Mouse (Mus musculus) hindbrain, embryonic 16.5 days (tissue): ENCODE results near the gene Arhgef2. TPM values are rescaled to one million over a fixed set of nuclear protein-coding genes. Genes with fewer than 3 reads are reported as not detected.

Experiments
- ATAC-seq: fragments of 200-750 bp; cut with Nextera tagmentation; 2 replicates; pipeline ENCODE4 v1.8.0; 2017; ENCODE audit warnings: moderate TSS enrichment, moderate library complexity
- H3K27ac ChIP-seq: fragments of 300-500 bp; sonication (generic); 2 replicates; pipeline ENCODE4 v1.5.1; 2014; ENCODE audit warnings: low read depth, mild to moderate bottlenecking, control low read depth, low read length, moderate library complexity
- H3K27me3 ChIP-seq: fragments of 300-500 bp; sonication (generic); replicated peaks from 2 replicates; pipeline ENCODE4 v1.6.1; 2014; ENCODE audit warnings: low read length; ENCODE audit not compliant: control insufficient read depth, insufficient read depth
- H3K36me3 ChIP-seq: fragments of 300-500 bp; sonication (generic); 2 replicates; pipeline ENCODE4 v1.6.1; 2014; ENCODE audit warnings: mild to moderate bottlenecking, low read length, moderate library complexity, mixed read lengths; ENCODE audit not compliant: control insufficient read depth, insufficient read depth
- H3K4me1 ChIP-seq: fragments of 300-500 bp; sonication (generic); 2 replicates; pipeline ENCODE4 v1.6.1; 2014; ENCODE audit warnings: low read depth, low read length; ENCODE audit not compliant: control insufficient read depth, insufficient read depth
- H3K4me2 ChIP-seq: fragments of 300-500 bp; sonication (generic); 2 replicates; pipeline ENCODE4 v1.6.1; 2014; ENCODE audit warnings: mild to moderate bottlenecking, low read length, control low read depth, moderate library complexity
- H3K4me3 ChIP-seq: fragments of 300-500 bp; sonication (generic); 2 replicates; pipeline ENCODE4 v1.5.1; 2014; ENCODE audit warnings: mild to moderate bottlenecking, low read length, control low read depth, moderate library complexity
- H3K9ac ChIP-seq: fragments of 300-500 bp; sonication (generic); 2 replicates; pipeline ENCODE4 v1.6.1; 2014; ENCODE audit warnings: low read depth, mild to moderate bottlenecking, control low read depth, low read length, moderate library complexity
- H3K9me3 ChIP-seq: fragments of 300-500 bp; sonication (generic); 2 replicates; pipeline ENCODE4 v1.6.1; 2014; ENCODE audit warnings: mild to moderate bottlenecking, low read length, moderate library complexity; ENCODE audit not compliant: control insufficient read depth
- WGBS: fragments of 180-500 bp; shearing (Covaris S2); extraction: QIAGEN DNeasy Blood & Tissue Kit; methylation state at CpG from one replicate; pipeline ENCODE4 v1.1.7; 2014; 5-methylcytosine and 5-hydroxymethylcytosine counted together
- polyA plus RNA-seq: library from polyadenylated mRNA; unstranded; fragments of >200 nt; fragmentation: Nextera tagmentation; extraction: Ambion mirVana; gene quantifications from 2 replicates; pipeline ENCODE4 v1.2.1, GENCODE M21; 2015

The Arhgef2 gene
- polyA plus RNA-seq, 1 experiment from 2014 or later, result 79.0 TPM

DNA sequence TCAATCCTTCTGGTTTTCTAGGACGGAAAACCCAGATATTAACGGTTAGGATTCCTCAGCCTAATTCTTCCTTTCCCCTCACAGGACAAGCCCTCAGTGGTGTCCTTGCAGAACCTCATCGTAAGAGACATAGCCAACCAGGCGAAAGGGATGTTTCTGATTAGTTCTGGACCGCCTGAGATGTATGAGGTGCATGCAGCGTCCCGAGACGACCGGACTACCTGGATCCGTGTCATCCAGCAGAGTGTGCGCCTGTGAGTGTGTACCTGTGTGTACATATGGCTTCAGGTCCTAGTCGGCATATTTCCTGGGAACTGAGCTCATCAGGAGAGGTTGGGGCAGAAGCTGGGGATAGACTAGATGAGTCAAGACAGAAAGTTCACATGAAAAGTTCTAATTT, 33.5 kb downstream of the Arhgef2 start:
- Histone ChIP-seq H3K9me3 (no peaks in the 10 kb centered on the region), H3K9ac (no peak overlapping the region), H3K4me2 (no peak overlapping the region), H3K36me3 (peaks cover 70% of the 10 kb centered on the region), H3K4me1 (no peaks in the 10 kb centered on the region), H3K27ac (no peak overlapping the region), H3K27me3 (no peaks in the 10 kb centered on the region), H3K4me3 (no peak overlapping the region)
- no peak for ATAC-seq
- WGBS, result 96% methylated on average over 12 of the region's 12 CpGs

GRCm38 (mm10) chr3:88640676-88641075, 34.9 kb downstream of the Arhgef2 start:
- Histone ChIP-seq H3K4me1 (no peaks in the 10 kb centered on the region), H3K4me3 (no peak overlapping the region), H3K27me3 (no peaks in the 10 kb centered on the region), H3K4me2 (no peak overlapping the region), H3K27ac (no peak overlapping the region), H3K9me3 (no peaks in the 10 kb centered on the region), H3K36me3 (peaks cover 63% of the 10 kb centered on the region), H3K9ac (no peak overlapping the region)
- 83% methylated on average over 1 of the region's 1 CpGs for WGBS
- peak; percentile 48; the same call in 1 of the 2 replicates for ATAC-seq

GRCm38 (mm10) chr3:88643078-88643477, 37.3 kb downstream of the Arhgef2 start:
- no peak overlapping the region for H3K4me2 ChIP-seq
- ATAC-seq, result no peak
- no peaks in the 10 kb centered on the region for H3K4me1 ChIP-seq
- H3K27me3 ChIP-seq, result no peaks in the 10 kb centered on the region
- no peak overlapping the region for H3K4me3 ChIP-seq
- 73% methylated on average over 5 of the region's 5 CpGs for WGBS
- H3K36me3 ChIP-seq, result peaks cover 59% of the 10 kb centered on the region
- H3K9me3 ChIP-seq, result no peaks in the 10 kb centered on the region
- H3K9ac ChIP-seq, result no peak overlapping the region
- H3K27ac ChIP-seq, result no peak overlapping the region

GRCm38 (mm10) chr3:88645937-88646336, 40.2 kb downstream of the Arhgef2 start:
- Histone ChIP-seq H3K9me3 (no peaks in the 10 kb centered on the region), H3K36me3 (peaks cover 41% of the 10 kb centered on the region), H3K4me3 (no peak overlapping the region), H3K4me1 (no peaks in the 10 kb centered on the region), H3K4me2 (no peak overlapping the region), H3K9ac (no peak overlapping the region), H3K27ac (no peak overlapping the region), H3K27me3 (no peaks in the 10 kb centered on the region)
- WGBS, result 96% methylated on average over 12 of the region's 12 CpGs
- ATAC-seq, result no peak

GRCm38 (mm10) chr3:88646426-88646995, 40.7 kb downstream of the Arhgef2 start:
- Histone ChIP-seq H3K4me2 (no peak overlapping the region), H3K9ac (no peak overlapping the region), H3K9me3 (no peaks in the 10 kb centered on the region), H3K27me3 (no peaks in the 10 kb centered on the region), H3K36me3 (peaks cover 41% of the 10 kb centered on the region), H3K4me3 (no peak overlapping the region), H3K4me1 (no peaks in the 10 kb centered on the region), H3K27ac (no peak overlapping the region)
- ATAC-seq, result no peak
- WGBS, result 84% methylated on average over 6 of the region's 6 CpGs

DNA sequence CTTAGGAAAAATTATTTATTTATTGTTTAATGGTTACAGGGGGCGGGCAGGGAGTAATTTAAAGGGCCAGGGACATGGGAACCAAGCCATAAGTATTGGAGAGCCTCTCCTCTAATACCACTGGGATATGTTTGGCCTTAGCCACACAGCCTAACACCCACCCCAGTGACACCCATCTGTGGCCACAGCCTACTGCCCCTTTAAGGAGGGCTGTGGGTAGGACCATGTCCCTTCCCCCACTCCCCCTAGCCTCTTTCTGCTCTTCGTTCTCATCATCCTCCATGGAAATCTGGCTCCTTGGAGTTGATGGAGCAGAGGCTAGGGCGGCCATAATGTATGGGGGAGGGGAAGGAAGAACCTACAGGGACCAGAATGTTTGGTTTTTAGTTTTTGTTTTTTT, 41.3 kb downstream of the Arhgef2 start:
- no peak for ATAC-seq
- H3K36me3 ChIP-seq, result peaks cover 39% of the 10 kb centered on the region
- 88% methylated on average over 3 of the region's 3 CpGs for WGBS

DNA sequence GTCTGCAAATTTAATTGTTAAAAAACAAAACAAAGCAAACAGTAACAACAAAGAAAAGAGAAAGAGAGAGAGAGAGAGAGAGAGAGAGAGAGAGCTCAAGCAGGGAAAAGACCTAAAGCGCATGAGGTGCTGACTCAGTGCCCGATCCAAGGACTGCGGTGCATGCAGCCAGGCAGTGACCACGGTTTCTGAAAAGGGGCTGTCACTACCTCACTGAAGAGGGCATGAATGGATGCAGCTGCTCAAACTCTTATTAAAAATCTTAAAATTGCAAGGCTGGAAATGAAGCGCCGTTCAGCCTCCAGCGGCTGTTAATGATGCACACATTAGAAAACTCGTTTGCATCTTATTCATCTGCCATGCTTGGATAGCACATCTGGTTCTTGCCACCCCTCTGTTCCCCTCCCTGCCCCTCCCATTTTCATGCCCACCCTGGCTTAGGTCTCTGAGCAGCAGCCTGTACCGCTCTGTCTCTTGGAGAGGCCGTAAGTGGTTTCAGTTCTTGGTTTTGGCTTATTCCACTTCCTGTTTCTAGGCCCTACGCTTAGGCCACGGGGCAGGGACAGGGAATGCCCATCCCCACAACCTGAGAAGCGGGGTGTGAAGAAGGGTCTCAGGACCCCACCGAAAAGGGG, 42.1 kb downstream of the Arhgef2 start:
- Histone ChIP-seq H3K9me3 (no peaks in the 10 kb centered on the region), H3K27ac (no peak overlapping the region), H3K4me1 (no peaks in the 10 kb centered on the region), H3K27me3 (no peaks in the 10 kb centered on the region), H3K36me3 (peaks cover 30% of the 10 kb centered on the region), H3K4me3 (no peak overlapping the region), H3K9ac (no peak overlapping the region), H3K4me2 (no peak overlapping the region)
- 0 out of 2 replicates have a peak, but pooled peaks have one; percentile 43 for ATAC-seq
- 81% methylated on average over 14 of the region's 14 CpGs for WGBS

More for the DNA sequence above, 41.3 kb downstream of the Arhgef2 start:
- Histone ChIP-seq H3K4me1 (no peaks in the 10 kb centered on the region), H3K4me2 (no peak overlapping the region), H3K27me3 (no peaks in the 10 kb centered on the region), H3K9me3 (no peaks in the 10 kb centered on the region), H3K9ac (no peak overlapping the region), H3K4me3 (no peak overlapping the region), H3K27ac (no peak overlapping the region)

- H3K4me3 ChIP-seq, result no peak overlapping the region
- no peaks in the 10 kb centered on the region for H3K4me1 ChIP-seq
- 84% methylated on average over 12 of the region's 12 CpGs for WGBS
- no peak for ATAC-seq
- no peaks in the 10 kb centered on the region for H3K9me3 ChIP-seq
- H3K4me2 ChIP-seq, result no peak overlapping the region
- no peak overlapping the region for H3K9ac ChIP-seq
- peaks cover 23% of the 10 kb centered on the region for H3K36me3 ChIP-seq
- no peaks in the 10 kb centered on the region for H3K27me3 ChIP-seq
- H3K27ac ChIP-seq, result 0 out of 2 replicates have a peak overlapping the region, but pooled peaks have one; percentile 13
Observed at GRCm38 (mm10) chr3:88648452-88649168, 42.8 kb downstream of the Arhgef2 start.

DNA sequence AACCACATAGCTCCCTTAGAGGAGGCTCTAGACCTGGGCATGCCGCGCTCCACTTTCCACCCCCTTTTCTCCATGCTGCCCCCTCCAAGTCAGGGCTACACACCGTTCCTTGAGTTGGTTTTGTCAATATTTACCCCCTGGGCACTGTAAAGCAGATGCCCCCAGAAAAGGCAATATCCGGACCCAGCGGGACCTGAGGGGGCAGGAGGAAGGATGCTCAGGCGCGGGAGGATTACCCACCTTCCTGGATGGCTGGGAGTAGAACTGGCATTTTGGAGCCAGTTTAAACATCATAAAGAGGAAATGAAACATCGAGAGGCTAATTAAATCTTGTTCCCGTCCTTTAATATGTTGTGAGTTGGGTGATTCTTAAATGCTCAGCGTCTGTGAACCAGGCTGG, 43.4 kb downstream of the Arhgef2 start:
- peak overlapping the region; percentile 13; the same call in 1 of the 2 replicates for H3K27ac ChIP-seq
- no peaks in the 10 kb centered on the region for H3K27me3 ChIP-seq
- H3K36me3 ChIP-seq, result peaks cover 19% of the 10 kb centered on the region
- H3K4me3 ChIP-seq, result no peak overlapping the region
- H3K9me3 ChIP-seq, result no peaks in the 10 kb centered on the region
- H3K9ac ChIP-seq, result no peak overlapping the region
- no peak overlapping the region for H3K4me2 ChIP-seq
- no peak for ATAC-seq
- whole genome bisulfite sequencing, result 75% methylated on average over 10 of the region's 10 CpGs
- H3K4me1 ChIP-seq, result no peaks in the 10 kb centered on the region
